Mouse (Mus musculus) C2C12 (cell line): ENCODE data around the gene Gla.

Experiments used
- CTCF ChIP-seq: IDR thresholded peaks from one replicate; pipeline ENCODE4 v1.5.1; 2011; ENCODE audit not compliant: control insufficient read depth, insufficient read depth, insufficient read length
- MAX ChIP-seq: IDR thresholded peaks from one replicate; pipeline ENCODE4 v1.6.1; 2011; ENCODE audit warnings: mild to moderate bottlenecking, control low read depth
- MYOG ChIP-seq: IDR thresholded peaks from one replicate; pipeline ENCODE4 v1.6.1; 2011; ENCODE audit not compliant: control insufficient read depth, insufficient read length; ENCODE audit errors: extremely low read depth
- USF1 ChIP-seq: IDR thresholded peaks from one replicate; pipeline ENCODE4 v1.6.1; 2011; ENCODE audit warnings: low read depth, mild to moderate bottlenecking, control low read depth, moderate library complexity

- TF ChIP-seq CTCF (no peak), USF1 (no peak), MYOG (no peak), MAX (no peak)
Observed at GRCm38 (mm10) chrX:134589836-134590235, 11.1 kb downstream of the Gla start.
